19 mouse cellular contexts compared by ENCODE assay signal in the genomic region with DNA sequence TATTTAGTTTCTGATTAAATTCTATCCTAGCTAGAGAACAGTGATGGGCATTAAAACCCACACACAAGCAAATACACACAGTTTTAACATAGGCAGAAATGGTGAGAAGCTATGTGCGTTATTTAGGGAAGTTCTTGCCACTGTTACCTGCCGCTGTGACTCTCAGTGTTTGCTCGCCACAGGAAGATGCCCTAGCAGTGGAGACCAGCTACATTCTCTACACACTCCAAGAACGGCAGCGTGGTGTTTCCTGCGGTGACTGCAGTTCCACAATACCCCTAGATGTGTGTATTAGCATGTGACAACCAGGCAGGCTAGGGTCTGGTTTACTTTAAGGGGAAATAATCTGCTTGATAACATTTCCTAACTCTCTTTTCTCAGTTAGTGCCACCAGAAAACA.
"Had no signal": no experiment of that assay in that cellular context is flagged by ENCODE, and none has a peak within 500 bp of the region (broad histone marks: within the 10 kb centered on the region; RNA-seq: fewer than 3 reads in every experiment).

No protein-coding gene starts in this region.

- H3K36me3 ChIP-seq: intestine, embryonic 15.5 days; kidney, embryonic 15.5 days; lung, embryonic 15.5 days; midbrain, embryonic 13.5 days; stomach, embryonic 15.5 days had no signal

- H3K4me2 ChIP-seq: intestine, embryonic 15.5 days; kidney, embryonic 15.5 days; lung, embryonic 15.5 days; midbrain, embryonic 13.5 days; stomach, embryonic 15.5 days had no signal

- DNase-seq: kidney, adult 11 months; kidney, adult 8-10 months; kidney, postnatal 10 days; kidney, postnatal 36 days; layer of hippocampus, postnatal 36 days; lung, adult 18-20 months; lung, postnatal 10 days; lung, postnatal 4 days; right cerebral cortex, postnatal 14 days; right cerebral cortex, postnatal 4 days; thymus, postnatal 25 days had no signal

- H3K27me3 ChIP-seq: intestine, embryonic 15.5 days; kidney, embryonic 15.5 days; midbrain, embryonic 13.5 days; stomach, embryonic 15.5 days had no signal

- H3K4me3 ChIP-seq: intestine, embryonic 15.5 days; kidney, embryonic 15.5 days; left cerebral cortex, adult 2 months; lung, embryonic 15.5 days; midbrain, embryonic 13.5 days; myocyte; stomach, embryonic 15.5 days had no signal

- H3K4me1 ChIP-seq: stomach, embryonic 15.5 days had no signal

- H3K9ac ChIP-seq: intestine, embryonic 15.5 days; kidney, embryonic 15.5 days; liver, embryonic 14.5 days; lung, embryonic 15.5 days; midbrain, embryonic 13.5 days; stomach, embryonic 15.5 days had no signal

- H3K27ac ChIP-seq: intestine, embryonic 15.5 days; kidney, embryonic 15.5 days; left cerebral cortex, adult 2 months; liver, embryonic 14.5 days; lung, embryonic 15.5 days; stomach, embryonic 15.5 days had no signal

- H3K9me3 ChIP-seq: intestine, embryonic 15.5 days; kidney, embryonic 15.5 days; lung, embryonic 15.5 days; midbrain, embryonic 13.5 days; stomach, embryonic 15.5 days had no signal

- ATAC-seq: intestine, embryonic 15.5 days; midbrain, embryonic 13.5 days had no signal
